Mouse (Mus musculus) kidney, embryonic 14.5 days (tissue): ENCODE data around the gene Phyhd1. TPM values are rescaled to one million over a fixed set of nuclear protein-coding genes. Genes with fewer than 3 reads are reported as not detected.

Source experiments
- ATAC-seq: fragments of 200-750 bp; cut with Nextera tagmentation; 2 replicates; pipeline ENCODE4 v1.8.0; 2017; ENCODE audit warnings: moderate number of reproducible peaks, mild to moderate bottlenecking, moderate TSS enrichment, moderate library complexity; ENCODE audit not compliant: low FRiP score, low TSS enrichment
- H3K27ac ChIP-seq: fragments of 300-500 bp; sonication (generic); 2 replicates; pipeline ENCODE4 v1.5.1; 2014; ENCODE audit warnings: low read depth, mild to moderate bottlenecking, low read length, moderate library complexity, mixed read lengths
- H3K27me3 ChIP-seq: fragments of 300-500 bp; sonication (generic); 2 replicates; pipeline ENCODE4 v1.6.1; 2014; ENCODE audit warnings: mild to moderate bottlenecking, low read length; ENCODE audit not compliant: control insufficient read depth, insufficient read depth
- H3K36me3 ChIP-seq: fragments of 300-500 bp; sonication (generic); 2 replicates; pipeline ENCODE4 v1.6.1; 2014; ENCODE audit warnings: low read length, mixed read lengths; ENCODE audit not compliant: control insufficient read depth, insufficient read depth
- H3K4me1 ChIP-seq: fragments of 300-500 bp; sonication (generic); 2 replicates; pipeline ENCODE4 v1.6.1; 2014; ENCODE audit warnings: low read length, mixed read lengths; ENCODE audit not compliant: control insufficient read depth, insufficient read depth
- H3K4me2 ChIP-seq: fragments of 300-500 bp; sonication (generic); replicated peaks from 2 replicates; pipeline ENCODE4 v1.6.1; 2014; ENCODE audit warnings: low read depth, mild to moderate bottlenecking, low read length
- H3K4me3 ChIP-seq: fragments of 300-500 bp; sonication (generic); 2 replicates; pipeline ENCODE4 v1.5.1; 2014; ENCODE audit warnings: mild to moderate bottlenecking, low read length
- H3K9ac ChIP-seq: fragments of 300-500 bp; sonication (generic); 2 replicates; pipeline ENCODE4 v1.6.1; 2014; ENCODE audit warnings: low read depth, mild to moderate bottlenecking, low read length, moderate library complexity
- H3K9me3 ChIP-seq: fragments of 300-500 bp; sonication (generic); 2 replicates; pipeline ENCODE4 v1.6.1; 2016; ENCODE audit warnings: low read length; ENCODE audit not compliant: control insufficient read depth
- WGBS: fragments of 180-500 bp; shearing (Covaris S2); extraction: QIAGEN DNeasy Blood & Tissue Kit; methylation state at CpG from one replicate; pipeline ENCODE4 v1.1.7; 2014; 5-methylcytosine and 5-hydroxymethylcytosine counted together
- polyA plus RNA-seq: library from polyadenylated mRNA; unstranded; fragments of >200 nt; fragmentation: Nextera tagmentation; extraction: Ambion mirVana; gene quantifications from 2 replicates; pipeline ENCODE4 v1.2.1, GENCODE M21; 2014

Gene Phyhd1
- polyA plus RNA-seq, 1 experiment from 2014 or later: 11.5 TPM

DNA sequence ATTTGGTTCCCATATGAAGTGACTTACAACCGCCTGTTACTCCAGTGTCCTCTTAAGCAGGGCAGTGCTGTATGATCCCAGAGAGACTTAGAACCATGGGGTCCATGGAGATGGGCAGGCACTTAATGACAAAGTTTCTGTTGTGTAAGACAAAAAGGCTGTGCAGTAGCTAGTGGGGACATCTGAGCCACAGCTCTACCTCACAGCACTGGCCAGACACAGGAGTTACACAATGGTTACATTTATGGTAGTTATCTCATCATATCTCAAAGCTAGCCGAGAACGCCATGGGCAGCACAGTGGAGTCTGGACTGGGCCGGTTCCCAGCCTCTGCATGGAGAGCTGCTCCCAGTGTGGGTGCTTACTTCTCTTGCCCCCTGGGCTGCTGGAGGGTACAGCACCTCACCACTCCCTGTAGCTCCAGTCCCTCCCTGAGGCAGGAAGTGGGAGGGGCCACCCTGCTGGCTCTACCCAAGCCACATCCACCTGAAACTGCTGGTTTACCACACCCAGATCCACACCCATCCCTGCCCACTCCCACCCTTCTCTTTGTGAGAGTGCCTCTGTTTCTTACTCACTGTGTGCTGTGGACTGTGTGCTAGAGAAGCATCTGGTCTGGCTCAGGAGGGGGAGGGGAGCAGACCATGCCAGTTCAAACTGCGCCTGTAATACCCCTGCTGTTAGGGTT lies 14.4 kb upstream of the Phyhd1 start:
- H3K4me3 ChIP-seq: no peak overlapping the region
- no peak overlapping the region for H3K4me2 ChIP-seq
- peaks cover 50% of the 10 kb centered on the region for H3K36me3 ChIP-seq
- H3K9me3 ChIP-seq: no peaks in the 10 kb centered on the region
- H3K4me1 ChIP-seq: 0 out of 2 replicates have a peak, but pooled peaks cover 5% of the 10 kb centered on the region
- WGBS: 70% methylated on average over 5 of the region's 5 CpGs
- H3K9ac ChIP-seq: 0 out of 2 replicates have a peak overlapping the region, but pooled peaks have one; percentile 7
- peak overlapping the region; percentile 77 for H3K27ac ChIP-seq
- ATAC-seq: peak; percentile 80
- no peaks in the 10 kb centered on the region for H3K27me3 ChIP-seq

DNA sequence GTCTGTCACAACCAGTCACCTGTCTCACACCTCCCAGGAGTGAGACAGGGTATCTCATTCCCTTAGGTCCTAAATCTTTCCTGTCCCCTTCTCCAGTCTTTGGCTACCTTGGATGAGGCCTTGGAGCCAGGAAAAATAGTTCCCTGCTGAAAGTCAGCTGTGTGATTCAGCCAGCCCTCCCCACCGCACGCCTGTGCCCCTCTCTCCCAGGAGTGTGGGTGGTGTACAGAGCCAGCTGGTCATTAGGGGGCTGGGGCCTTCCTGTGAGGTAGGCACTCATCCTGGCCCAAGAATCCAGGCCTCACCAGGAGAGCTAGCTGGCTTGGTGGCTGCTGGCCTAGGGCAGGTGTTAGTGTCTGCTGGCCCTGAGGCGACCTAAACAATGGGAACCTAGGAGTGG lies 13.5 kb upstream of the Phyhd1 start:
- 0 out of 2 replicates have a peak, but pooled peaks cover 5% of the 10 kb centered on the region for H3K4me1 ChIP-seq
- WGBS: 61% methylated on average over 3 of the region's 3 CpGs
- ATAC-seq: no peak
- H3K4me3 ChIP-seq: no peak overlapping the region
- H3K9ac ChIP-seq: no peak overlapping the region
- H3K36me3 ChIP-seq: peaks cover 60% of the 10 kb centered on the region
- no peak overlapping the region for H3K4me2 ChIP-seq
- no peaks in the 10 kb centered on the region for H3K9me3 ChIP-seq
- peak overlapping the region; percentile 77; the same call in 1 of the 2 replicates for H3K27ac ChIP-seq
- no peaks in the 10 kb centered on the region for H3K27me3 ChIP-seq

DNA sequence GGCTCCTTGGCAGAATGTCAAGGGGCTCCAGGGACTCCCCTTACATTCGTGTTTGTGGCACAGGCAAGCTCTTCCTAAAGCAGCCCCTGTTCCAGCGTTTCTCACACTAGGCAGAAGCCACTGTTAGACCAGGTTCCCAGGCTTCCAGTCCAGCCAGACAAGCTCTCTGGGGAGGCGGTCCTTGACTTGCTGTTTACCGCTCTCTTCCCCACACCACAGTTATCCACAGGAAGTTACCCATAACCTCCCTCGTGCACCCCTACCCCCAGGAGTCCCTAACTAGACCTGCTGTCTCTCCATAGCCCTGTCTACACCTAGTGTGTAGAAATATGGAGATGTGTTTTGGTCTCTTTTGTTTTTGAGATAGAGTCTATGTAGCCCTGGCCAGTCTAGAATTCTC lies 12.2 kb upstream of the Phyhd1 start:
- ATAC-seq: no peak
- 0 out of 2 replicates have a peak, but pooled peaks cover 5% of the 10 kb centered on the region for H3K4me1 ChIP-seq
- no peak overlapping the region for H3K9ac ChIP-seq
- WGBS: 79% methylated on average over 5 of the region's 5 CpGs
- no peak overlapping the region for H3K27ac ChIP-seq
- H3K27me3 ChIP-seq: no peaks in the 10 kb centered on the region
- H3K4me2 ChIP-seq: no peak overlapping the region
- H3K9me3 ChIP-seq: no peaks in the 10 kb centered on the region
- no peak overlapping the region for H3K4me3 ChIP-seq
- peaks cover 61% of the 10 kb centered on the region for H3K36me3 ChIP-seq

DNA sequence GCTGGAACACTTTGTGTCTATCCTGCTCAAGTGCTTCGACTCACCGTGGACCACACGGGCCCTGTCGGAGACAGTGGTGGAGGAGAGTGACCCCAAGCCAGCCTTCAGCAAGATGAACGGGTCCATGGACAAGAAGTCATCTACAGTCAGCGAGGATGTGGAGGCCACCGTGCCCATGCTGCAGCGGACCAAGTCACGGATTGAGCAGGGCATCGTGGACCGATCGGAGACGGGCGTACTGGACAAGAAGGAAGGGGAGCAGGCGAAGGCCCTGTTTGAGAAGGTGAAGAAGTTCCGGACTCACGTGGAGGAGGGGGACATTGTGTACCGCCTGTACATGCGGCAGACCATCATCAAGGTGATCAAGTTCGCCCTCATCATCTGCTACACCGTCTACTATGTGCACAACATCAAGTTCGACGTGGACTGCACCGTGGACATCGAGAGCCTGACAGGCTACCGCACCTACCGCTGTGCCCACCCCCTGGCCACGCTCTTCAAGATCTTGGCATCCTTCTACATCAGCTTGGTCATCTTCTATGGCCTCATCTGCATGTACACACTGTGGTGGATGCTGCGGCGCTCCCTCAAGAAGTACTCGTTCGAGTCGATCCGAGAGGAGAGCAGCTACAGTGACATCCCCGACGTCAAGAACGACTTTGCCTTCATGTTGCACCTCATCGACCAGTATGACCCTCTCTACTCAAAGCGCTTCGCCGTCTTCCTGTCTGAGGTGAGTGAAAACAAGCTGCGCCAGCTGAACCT lies 10.2 kb upstream of the Phyhd1 start:
- no peak overlapping the region for H3K4me2 ChIP-seq
- peaks cover 57% of the 10 kb centered on the region for H3K36me3 ChIP-seq
- 97% methylated on average over 42 of the region's 42 CpGs for whole genome bisulfite sequencing

DNA sequence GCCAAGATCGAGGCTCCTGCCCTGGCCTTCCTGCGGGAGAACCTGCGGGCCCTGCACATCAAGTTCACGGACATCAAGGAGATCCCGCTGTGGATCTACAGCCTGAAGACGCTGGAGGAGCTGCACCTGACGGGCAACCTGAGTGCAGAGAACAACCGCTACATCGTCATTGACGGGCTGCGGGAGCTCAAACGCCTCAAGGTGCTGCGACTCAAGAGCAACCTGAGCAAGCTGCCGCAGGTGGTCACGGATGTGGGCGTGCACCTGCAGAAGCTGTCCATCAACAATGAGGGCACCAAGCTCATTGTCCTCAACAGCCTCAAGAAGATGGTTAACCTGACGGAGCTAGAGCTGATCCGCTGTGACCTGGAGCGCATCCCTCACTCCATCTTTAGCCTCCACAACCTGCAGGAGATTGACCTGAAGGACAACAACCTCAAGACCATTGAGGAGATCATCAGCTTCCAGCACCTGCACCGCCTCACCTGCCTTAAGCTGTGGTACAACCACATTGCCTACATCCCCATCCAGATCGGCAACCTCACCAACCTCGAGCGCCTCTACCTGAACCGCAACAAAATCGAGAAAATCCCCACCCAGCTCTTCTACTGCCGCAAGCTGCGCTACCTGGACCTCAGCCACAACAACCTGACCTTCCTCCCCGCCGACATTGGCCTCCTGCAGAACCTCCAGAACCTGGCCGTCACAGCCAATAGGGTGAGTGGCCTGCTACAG lies 9.2 kb upstream of the Phyhd1 start:
- peaks cover 58% of the 10 kb centered on the region for H3K36me3 ChIP-seq
- WGBS: 97% methylated on average over 30 of the region's 30 CpGs
- no peak for ATAC-seq
- H3K9me3 ChIP-seq: no peaks in the 10 kb centered on the region
- H3K4me2 ChIP-seq: no peak overlapping the region
- no peak overlapping the region for H3K9ac ChIP-seq
- H3K27ac ChIP-seq: no peak overlapping the region
- H3K4me3 ChIP-seq: no peak overlapping the region
- H3K4me1 ChIP-seq: 0 out of 2 replicates have a peak, but pooled peaks cover 3% of the 10 kb centered on the region
- no peaks in the 10 kb centered on the region for H3K27me3 ChIP-seq

More for the DNA sequence above, 10.2 kb upstream of the Phyhd1 start:
- Histone ChIP-seq H3K9me3 (no peaks in the 10 kb centered on the region), H3K4me1 (0 out of 2 replicates have a peak, but pooled peaks cover 5% of the 10 kb centered on the region), H3K27me3 (no peaks in the 10 kb centered on the region), H3K27ac (no peak overlapping the region), H3K4me3 (no peak overlapping the region), H3K9ac (no peak overlapping the region)
- ATAC-seq: no peak

DNA sequence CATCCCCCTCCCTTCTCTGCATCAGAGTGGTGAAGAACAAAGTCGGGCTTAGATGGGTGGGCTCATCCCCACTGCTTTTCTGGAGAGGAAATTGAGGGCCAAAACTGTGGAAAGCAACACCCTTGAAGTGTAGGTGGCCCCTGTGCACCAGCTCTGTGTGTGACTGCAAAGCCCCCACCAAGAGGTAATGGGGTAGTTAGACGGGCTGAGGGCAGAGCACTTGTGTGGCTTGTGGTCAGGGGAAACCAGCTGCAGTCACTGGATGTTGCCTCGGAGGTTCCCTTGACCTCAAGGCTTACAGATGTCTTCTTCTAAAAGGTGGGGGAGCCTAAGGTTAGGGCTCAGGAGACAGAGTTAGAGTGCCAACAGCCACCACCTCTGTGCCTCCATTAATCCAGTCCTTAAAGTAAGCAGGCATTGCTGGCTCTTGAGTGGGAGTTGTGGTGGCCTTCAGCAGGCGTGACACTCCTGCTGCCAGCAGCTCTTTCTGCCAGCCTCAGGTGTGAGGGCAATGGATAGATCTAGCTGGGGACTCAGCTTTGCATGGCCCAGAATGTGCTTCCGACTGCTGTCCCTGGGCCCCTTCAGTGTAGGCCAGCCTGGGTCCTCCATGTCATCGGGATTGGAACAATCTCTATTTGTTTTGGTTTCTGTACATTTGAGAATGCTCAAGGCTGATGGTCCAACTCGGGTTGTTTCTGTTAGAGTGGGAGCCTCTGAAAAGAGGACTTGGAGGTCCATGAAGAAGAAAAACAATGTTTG lies 8.1 kb upstream of the Phyhd1 start:
- no peaks in the 10 kb centered on the region for H3K9me3 ChIP-seq
- H3K27me3 ChIP-seq: no peaks in the 10 kb centered on the region
- no peak overlapping the region for H3K4me2 ChIP-seq
- peaks cover 67% of the 10 kb centered on the region for H3K36me3 ChIP-seq
- no peak overlapping the region for H3K27ac ChIP-seq
- H3K4me1 ChIP-seq: no peaks in the 10 kb centered on the region
- no peak for ATAC-seq
- 83% methylated on average over 7 of the region's 7 CpGs for WGBS
- no peak overlapping the region for H3K9ac ChIP-seq
- H3K4me3 ChIP-seq: no peak overlapping the region

DNA sequence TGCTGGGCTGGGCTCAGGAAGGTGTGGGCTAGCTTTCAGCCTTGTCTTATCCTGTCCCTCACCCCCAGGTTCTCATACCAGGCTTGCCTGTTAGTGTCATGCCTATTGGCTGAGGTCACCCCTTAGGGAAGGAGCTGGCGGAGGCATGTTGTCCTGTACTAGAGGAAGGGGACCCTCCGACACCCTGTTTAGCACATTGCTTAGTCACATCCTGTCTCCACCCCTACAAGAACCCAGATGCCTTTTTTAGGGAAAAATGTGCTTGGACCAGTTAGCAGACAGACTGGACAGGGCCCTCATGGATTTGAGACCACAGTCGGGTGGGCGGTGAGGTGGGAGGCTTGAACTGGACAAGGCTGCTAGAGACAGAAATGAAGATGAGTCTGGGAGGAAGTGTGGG lies 7.4 kb upstream of the Phyhd1 start:
- Histone ChIP-seq H3K27ac (no peak overlapping the region), H3K9ac (no peak overlapping the region)
- WGBS: 70% methylated on average over 4 of the region's 4 CpGs

More for the DNA sequence above, 7.4 kb upstream of the Phyhd1 start:
- ATAC-seq: 0 out of 2 replicates have a peak, but pooled peaks have one; percentile 24
- no peaks in the 10 kb centered on the region for H3K4me1 ChIP-seq
- H3K27me3 ChIP-seq: no peaks in the 10 kb centered on the region
- no peaks in the 10 kb centered on the region for H3K9me3 ChIP-seq
- H3K36me3 ChIP-seq: peaks cover 71% of the 10 kb centered on the region
- H3K4me3 ChIP-seq: no peak overlapping the region
- H3K4me2 ChIP-seq: no peak overlapping the region
